Mouse (Mus musculus): ENCODE data around the gene Ssna1. TPM values are rescaled to one million over a fixed set of nuclear protein-coding genes. Genes with fewer than 3 reads are reported as not detected.

Gene Ssna1
- total and polyA plus RNA-seq, 3 experiments = 47.0 to 237 (median 100) TPM

DNA sequence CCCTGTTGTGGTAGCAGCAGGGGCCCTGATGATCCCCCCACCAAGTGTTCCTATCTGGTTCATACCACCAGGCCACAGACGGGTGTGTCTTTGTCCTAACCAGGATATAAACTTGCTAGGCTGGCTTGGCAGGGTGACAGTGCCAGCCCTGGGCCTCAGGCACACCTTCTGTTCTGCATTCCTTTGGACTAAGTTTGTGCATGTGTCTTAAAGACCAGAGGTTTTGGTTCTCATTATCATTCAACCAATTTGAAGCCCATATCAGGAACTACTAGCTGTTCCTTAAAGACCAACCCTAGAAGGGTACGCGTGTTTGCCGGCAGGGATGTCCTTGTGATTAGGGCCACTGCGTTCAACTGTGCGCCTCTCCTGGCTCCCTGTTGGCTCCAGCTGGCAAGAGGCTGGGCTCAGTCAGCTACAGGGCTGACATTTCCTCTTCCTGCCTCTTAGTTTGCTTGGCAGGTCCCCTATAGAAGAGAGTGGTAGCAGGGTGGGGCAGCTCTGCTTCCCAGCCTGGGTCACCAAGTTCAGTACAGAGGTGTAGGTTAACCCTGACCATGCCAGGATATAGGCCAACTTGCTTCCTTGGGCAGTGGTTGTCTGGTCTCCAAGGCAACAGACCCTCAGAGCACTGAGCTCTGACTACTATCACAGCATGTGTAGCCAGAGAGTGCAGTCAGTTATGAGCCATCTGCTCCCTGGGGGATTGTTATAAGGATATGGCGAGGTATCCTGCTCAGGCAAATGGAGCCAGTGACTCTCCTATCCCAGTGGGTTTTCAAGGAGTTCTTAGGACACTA, 14.8 kb upstream of the Ssna1 start:
- no peak for DNase-seq (ENCODE audit: low spot score)
- Histone ChIP-seq H3K4me3 (ENCODE audit: low read depth, low read length) (no peak overlapping the region), H3K9me3 (replicated peaks) (no peaks in the 10 kb centered on the region), H3K27me3 (ENCODE audit: insufficient read depth, low read length) (peaks cover 35% of the 10 kb centered on the region), H3K4me1 (ENCODE audit: insufficient read depth, low read depth, low read length) (peaks cover 19% of the 10 kb centered on the region), H3K36me3 (replicated peaks) (peaks cover 50% of the 10 kb centered on the region)
- TF ChIP-seq TAL1 (conservative IDR thresholded peaks at IDR 0.05; ENCODE audit: low read depth, low read length) (no peak), CTCF (IDR thresholded peaks at IDR 0.05; ENCODE audit: low read depth, low read length) (no peak), GATA1 (IDR thresholded peaks at IDR 0.05; ENCODE audit: borderline replicate concordance, low read length) (no peak), POLR2AphosphoS5 (IDR thresholded peaks at IDR 0.05; ENCODE audit: insufficient replicate concordance, low read depth, low read length) (no peak), GATA2 (IDR thresholded peaks at IDR 0.05; ENCODE audit: borderline replicate concordance, low read depth, low read length) (no peak)
- no peak for ATAC-seq (ENCODE audit: extremely low read depth, insufficient number of reproducible peaks, low FRiP score, poor library complexity, severe bottlenecking)

DNA sequence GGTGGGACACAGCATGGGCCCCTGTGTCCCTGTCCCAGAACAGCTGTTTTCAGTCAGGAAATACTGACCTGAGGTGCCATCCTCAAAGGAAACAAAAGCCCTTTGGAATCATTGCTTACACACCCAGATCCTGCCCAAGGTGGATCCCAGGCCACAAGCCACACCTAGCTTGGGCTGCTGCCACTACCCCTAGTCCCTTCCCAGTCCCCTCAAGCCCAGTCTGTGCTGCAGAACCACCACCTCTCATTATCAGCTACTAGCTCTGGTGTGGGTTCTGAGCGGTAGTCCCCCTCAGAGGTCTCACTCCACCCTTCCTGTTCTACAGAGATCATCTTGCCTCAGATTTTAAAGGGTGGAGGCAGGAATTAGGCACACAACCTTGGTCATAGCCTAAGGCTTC, 14.1 kb upstream of the Ssna1 start:
- no peak overlapping the region for H3K4me3 ChIP-seq (ENCODE audit: low read depth, low read length)
- peaks cover 55% of the 10 kb centered on the region for H3K36me3 ChIP-seq (replicated peaks)
- DNase-seq (ENCODE audit: low spot score) (no peak), ATAC-seq (ENCODE audit: extremely low read depth, insufficient number of reproducible peaks, low FRiP score, poor library complexity, severe bottlenecking) (no peak)
- no peaks in the 10 kb centered on the region for H3K9me3 ChIP-seq (replicated peaks)
- H3K4me1 ChIP-seq (ENCODE audit: insufficient read depth, low read depth, low read length) = peaks cover 13% of the 10 kb centered on the region
- no peak for TF ChIP-seq POLR2AphosphoS5 (IDR thresholded peaks at IDR 0.05; ENCODE audit: insufficient replicate concordance, low read depth, low read length)
- TF ChIP-seq GATA2 (IDR thresholded peaks at IDR 0.05; ENCODE audit: borderline replicate concordance, low read depth, low read length) = no peak
- no peak for TF ChIP-seq CTCF (IDR thresholded peaks at IDR 0.05; ENCODE audit: low read depth, low read length)
- no peak for TF ChIP-seq TAL1 (conservative IDR thresholded peaks at IDR 0.05; ENCODE audit: low read depth, low read length)
- TF ChIP-seq GATA1 (IDR thresholded peaks at IDR 0.05; ENCODE audit: borderline replicate concordance, low read length) = no peak
- peaks cover 28% of the 10 kb centered on the region for H3K27me3 ChIP-seq (ENCODE audit: insufficient read depth, low read length)

DNA sequence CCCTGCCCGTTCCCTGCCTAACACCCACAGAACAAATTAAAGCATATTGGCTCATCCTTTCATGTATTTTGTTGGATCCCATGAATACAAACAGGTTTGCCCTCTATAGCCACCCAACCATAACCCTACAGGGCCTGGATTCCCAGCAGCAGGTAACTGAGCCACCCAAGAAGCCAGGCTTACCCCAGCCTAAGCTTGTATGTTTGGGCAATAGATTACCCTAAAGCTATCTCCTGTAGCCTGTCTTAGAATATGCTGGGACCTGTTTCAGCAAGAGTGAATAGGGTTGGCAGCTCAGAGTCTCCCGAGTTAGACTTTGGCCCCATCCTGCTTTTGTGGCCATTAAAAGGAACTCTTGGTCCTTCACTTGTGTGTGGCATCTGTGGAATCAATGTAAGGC, 13.3 kb upstream of the Ssna1 start:
- TF ChIP-seq CTCF (IDR thresholded peaks at IDR 0.05; ENCODE audit: low read depth, low read length) (no peak), TAL1 (conservative IDR thresholded peaks at IDR 0.05; ENCODE audit: low read depth, low read length) (no peak), GATA1 (IDR thresholded peaks at IDR 0.05; ENCODE audit: borderline replicate concordance, low read length) (no peak), GATA2 (IDR thresholded peaks at IDR 0.05; ENCODE audit: borderline replicate concordance, low read depth, low read length) (no peak), POLR2AphosphoS5 (IDR thresholded peaks at IDR 0.05; ENCODE audit: insufficient replicate concordance, low read depth, low read length) (no peak)
- Histone ChIP-seq H3K9me3 (replicated peaks) (no peaks in the 10 kb centered on the region), H3K36me3 (replicated peaks) (peaks cover 62% of the 10 kb centered on the region), H3K27me3 (ENCODE audit: insufficient read depth, low read length) (peaks cover 21% of the 10 kb centered on the region), H3K4me3 (ENCODE audit: low read depth, low read length) (no peak overlapping the region), H3K4me1 (ENCODE audit: insufficient read depth, low read depth, low read length) (peaks cover 13% of the 10 kb centered on the region)
- DNase-seq (ENCODE audit: low spot score) (no peak), ATAC-seq (ENCODE audit: extremely low read depth, insufficient number of reproducible peaks, low FRiP score, poor library complexity, severe bottlenecking) (no peak)

DNA sequence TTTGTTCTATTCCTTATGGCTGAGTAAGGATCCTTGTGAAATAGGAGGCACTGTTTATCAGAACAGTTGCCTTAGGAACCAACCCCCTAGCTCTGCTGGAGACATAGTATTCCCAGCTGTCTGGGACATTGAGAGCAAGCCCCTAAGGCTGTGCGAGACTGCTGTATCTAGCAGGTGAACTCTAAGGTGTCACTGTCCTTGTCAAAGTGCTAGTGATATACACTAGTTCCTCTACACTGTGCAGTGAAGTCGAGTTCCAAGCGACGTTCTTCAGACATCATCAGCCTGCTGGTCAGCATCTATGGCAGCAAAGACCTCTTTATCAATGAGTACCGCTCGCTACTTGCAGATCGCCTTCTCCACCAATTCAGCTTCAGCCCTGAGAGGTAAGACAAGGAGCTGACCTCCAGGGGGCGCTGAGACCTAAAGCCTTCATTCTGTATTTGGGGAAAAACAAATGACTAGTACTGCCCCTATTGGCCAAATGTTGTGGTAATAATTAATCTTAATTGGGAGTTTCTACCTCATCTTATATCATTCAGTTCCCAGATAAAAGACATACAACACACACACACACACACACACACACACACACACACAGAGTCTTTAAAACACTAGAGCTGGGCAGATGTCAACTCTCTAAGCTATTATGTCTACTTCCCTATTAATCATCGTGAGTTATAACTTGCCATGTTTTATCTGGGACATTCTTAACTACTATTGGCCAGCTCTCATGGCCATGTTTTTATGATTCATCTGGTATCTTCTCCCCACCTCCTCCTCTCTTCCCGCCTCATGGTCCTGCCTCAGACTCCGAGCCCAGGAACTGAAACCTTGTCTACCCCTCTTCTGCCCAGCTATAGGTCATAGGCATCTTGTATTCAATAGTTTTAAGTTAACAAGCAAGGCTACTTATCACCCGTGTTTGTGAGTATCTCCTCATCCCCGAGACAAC, 7.0 kb upstream of the Ssna1 start:
- no peaks in the 10 kb centered on the region for H3K9me3 ChIP-seq (replicated peaks)
- DNase-seq (ENCODE audit: low spot score) = no peak
- TF ChIP-seq GATA1 (IDR thresholded peaks at IDR 0.05; ENCODE audit: borderline replicate concordance, low read length) = no peak
- peak; percentile 59; the same call in 1 of the 2 replicates for TF ChIP-seq CTCF (IDR thresholded peaks at IDR 0.05; ENCODE audit: low read depth, low read length)
- H3K4me1 ChIP-seq (ENCODE audit: insufficient read depth, low read depth, low read length) = peaks cover 4% of the 10 kb centered on the region; the same call in 1 of the 2 replicates
- H3K4me3 ChIP-seq (ENCODE audit: low read depth, low read length) = no peak overlapping the region
- peaks cover 97% of the 10 kb centered on the region for H3K36me3 ChIP-seq (replicated peaks)
- no peak for ATAC-seq (ENCODE audit: extremely low read depth, insufficient number of reproducible peaks, low FRiP score, poor library complexity, severe bottlenecking)
- no peaks in the 10 kb centered on the region for H3K27me3 ChIP-seq (ENCODE audit: insufficient read depth, low read length)

DNA sequence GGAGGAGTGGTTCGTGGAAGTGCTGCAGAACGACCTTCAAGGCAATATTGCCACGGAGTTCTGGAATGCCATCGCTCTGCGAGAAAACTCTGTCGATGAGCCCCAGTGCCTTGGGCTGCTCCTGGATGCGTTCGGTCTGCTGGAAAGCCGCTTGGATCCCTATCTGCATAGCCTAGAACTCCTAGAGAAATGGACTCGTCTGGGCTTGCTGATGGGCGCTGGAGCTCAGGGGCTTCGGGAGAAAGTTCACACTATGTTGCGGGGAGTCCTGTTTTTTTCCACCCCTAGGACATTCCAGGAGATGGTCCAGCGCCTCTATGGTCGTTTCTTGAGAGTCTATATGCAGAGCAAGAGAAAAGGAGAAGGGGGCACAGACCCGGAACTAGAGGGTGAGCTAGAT, 772 bp upstream of the Ssna1 start:
- no peak for ATAC-seq (ENCODE audit: extremely low read depth, insufficient number of reproducible peaks, low FRiP score, poor library complexity, severe bottlenecking)
- H3K36me3 ChIP-seq (replicated peaks) = peaks cover 91% of the 10 kb centered on the region
- H3K9me3 ChIP-seq (replicated peaks) = no peaks in the 10 kb centered on the region
- DNase-seq (ENCODE audit: low spot score) = no peak
- TF ChIP-seq TAL1 (conservative IDR thresholded peaks at IDR 0.05; ENCODE audit: low read depth, low read length) (no peak), GATA2 (IDR thresholded peaks at IDR 0.05; ENCODE audit: borderline replicate concordance, low read depth, low read length) (no peak), CTCF (IDR thresholded peaks at IDR 0.05; ENCODE audit: low read depth, low read length) (no peak), POLR2AphosphoS5 (IDR thresholded peaks at IDR 0.05; ENCODE audit: insufficient replicate concordance, low read depth, low read length) (no peak), GATA1 (IDR thresholded peaks at IDR 0.05; ENCODE audit: borderline replicate concordance, low read length) (no peak)
- peaks cover 53% of the 10 kb centered on the region for H3K4me1 ChIP-seq (ENCODE audit: insufficient read depth, low read depth, low read length)
- H3K27me3 ChIP-seq (ENCODE audit: insufficient read depth, low read length) = no peaks in the 10 kb centered on the region
- peak overlapping the region; percentile 84 for H3K4me3 ChIP-seq (ENCODE audit: low read depth, low read length)

DNA sequence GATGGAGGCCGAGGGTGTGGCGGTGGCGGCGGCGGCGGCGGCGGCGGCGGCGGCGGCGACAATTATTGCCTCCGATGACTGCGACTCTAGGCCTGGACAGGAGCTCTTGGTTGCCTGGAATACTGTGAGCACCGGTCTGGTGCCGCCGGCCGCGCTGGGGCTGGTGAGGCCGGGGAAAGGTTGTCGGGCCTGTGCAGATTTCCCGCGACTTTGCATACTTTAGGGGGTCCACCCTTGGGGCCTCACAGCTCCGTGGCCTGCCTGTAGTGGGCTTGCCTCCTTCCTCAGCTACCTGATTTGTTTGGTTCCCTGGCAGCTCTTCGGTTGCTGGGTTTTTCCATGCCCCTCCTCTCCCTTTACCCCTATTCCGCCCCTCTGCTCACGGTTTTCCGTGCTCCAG, 277 bp upstream of the Ssna1 start:
- H3K9me3 ChIP-seq (replicated peaks) = no peaks in the 10 kb centered on the region
- peaks cover 91% of the 10 kb centered on the region for H3K36me3 ChIP-seq (replicated peaks)
- H3K4me3 ChIP-seq (ENCODE audit: low read depth, low read length) = peak overlapping the region; percentile 84
- ATAC-seq (ENCODE audit: extremely low read depth, insufficient number of reproducible peaks, low FRiP score, poor library complexity, severe bottlenecking) (no peak), DNase-seq (ENCODE audit: low spot score) (no peak)
- H3K27me3 ChIP-seq (ENCODE audit: insufficient read depth, low read length) = no peaks in the 10 kb centered on the region
- peaks cover 58% of the 10 kb centered on the region for H3K4me1 ChIP-seq (ENCODE audit: insufficient read depth, low read depth, low read length)
- TF ChIP-seq GATA1 (IDR thresholded peaks at IDR 0.05; ENCODE audit: borderline replicate concordance, low read length) (no peak), TAL1 (conservative IDR thresholded peaks at IDR 0.05; ENCODE audit: low read depth, low read length) (no peak), GATA2 (IDR thresholded peaks at IDR 0.05; ENCODE audit: borderline replicate concordance, low read depth, low read length) (no peak), POLR2AphosphoS5 (IDR thresholded peaks at IDR 0.05; ENCODE audit: insufficient replicate concordance, low read depth, low read length) (no peak), CTCF (IDR thresholded peaks at IDR 0.05; ENCODE audit: low read depth, low read length) (no peak)

Data from G1E (cell line).